ENCODE assay signal across 10 mouse cellular contexts in genomic region chrX:137424259-137424658, GRCm38 (mm10).
DNase-seq lines count a peak whose midpoint lies in the region; ATAC-seq and TF ChIP-seq lines count a peak whose summit lies in the region.
"Had no signal": no experiment of that assay in that cellular context is flagged by ENCODE, and none has a peak within 500 bp of the region (broad histone marks: within the 10 kb centered on the region; RNA-seq: fewer than 3 reads in every experiment).

No protein-coding gene starts in this region.

- peak; percentile 69 for ATAC-seq in megakaryocyte progenitor cell, adult 5-6 weeks (replicated peaks; ENCODE audit: poor library complexity)
- ATAC-seq in cerebellum, adult (ENCODE audit: insufficient number of reproducible peaks, low FRiP score, low TSS enrichment), result no peak

- H3K4me3 ChIP-seq in layer of hippocampus, adult 2 months, result no peak overlapping the region
- no peak overlapping the region for H3K4me3 ChIP-seq in heart, embryonic 10.5 days
- H3K4me3 ChIP-seq: heart, embryonic 15.5 days; megakaryocyte, embryonic 14.5 days had no signal

- no peak for DNase-seq in layer of hippocampus, adult 2 months (ENCODE audit: low spot score in 2 of 2)
- no peak for DNase-seq in layer of hippocampus, adult 9-10 months (ENCODE audit: low spot score)
- DNase-seq in ES-CJ7 (ENCODE audit: low read depth, low spot score) (peak; percentile 28), ZHBTc4 (ENCODE audit: low read depth, low spot score) (peak; percentile 50)
- DNase-seq in heart, embryonic 10.5 days (ENCODE audit: low spot score), result no peak
- DNase-seq: right cerebral cortex, postnatal 4 days had no signal

- peak; percentile 63 for TF ChIP-seq CTCF in layer of hippocampus, adult 2 months (conservative IDR thresholded peaks at IDR 0.05)

- no peak overlapping the region for H3K27ac ChIP-seq in layer of hippocampus, adult 2 months
- no peak overlapping the region for H3K27ac ChIP-seq in heart, embryonic 10.5 days
- H3K27ac ChIP-seq: heart, embryonic 15.5 days had no signal

- WGBS in heart, embryonic 10.5 days, result 58% methylated on average over 7 of the region's 7 CpGs

- H3K4me1 ChIP-seq in heart, embryonic 10.5 days, result no peaks in the 10 kb centered on the region
- H3K4me1 ChIP-seq: heart, embryonic 15.5 days; megakaryocyte, embryonic 14.5 days had no signal

- H3K9me3 ChIP-seq in heart, embryonic 10.5 days, result no peaks in the 10 kb centered on the region
- H3K9me3 ChIP-seq: heart, embryonic 15.5 days had no signal

- no peaks in the 10 kb centered on the region for H3K36me3 ChIP-seq in heart, embryonic 10.5 days
- H3K36me3 ChIP-seq: heart, embryonic 15.5 days had no signal

- H3K27me3 ChIP-seq in heart, embryonic 10.5 days (ENCODE audit: insufficient read depth, poor library complexity, severe bottlenecking), result no peaks in the 10 kb centered on the region
- H3K27me3 ChIP-seq: heart, embryonic 15.5 days; megakaryocyte, embryonic 14.5 days had no signal

Comparison
In these comparisons a context has a peak if more than half of its experiments do, and no peak if none do; other contexts are left out.
1. DNase-seq: peak in ES-CJ7 (single experiment) and ZHBTc4 (single experiment); none in layer of hippocampus, adult 2 months (0 of 2), layer of hippocampus, adult 9-10 months (single experiment) and heart, embryonic 10.5 days (single experiment).